Mouse (Mus musculus): ENCODE measurements around the gene Copb1. TPM values are rescaled to one million over a fixed set of nuclear protein-coding genes. Genes with fewer than 3 reads are reported as not detected.
"Not testable (repeated sequence)": the region's sequence is repeated elsewhere in the genome, so short reads cannot be mapped to it uniquely, and the experiment has no call there.

The Copb1 gene
- polyA plus RNA-seq, 1 experiment from 2014 or later: 83.1 TPM

- Histone ChIP-seq H3K4me3 (replicated peaks) (no peak overlapping the region), H3K4me2 (no peak overlapping the region), H3K27ac (replicated peaks) (no peak overlapping the region), H3K9me3 (replicated peaks) (no peaks in the 10 kb centered on the region), H3K9ac (replicated peaks) (no peak overlapping the region), H3K4me1 (no peaks in the 10 kb centered on the region), H3K36me3 (peaks cover 29% of the 10 kb centered on the region), H3K27me3 (replicated peaks) (no peaks in the 10 kb centered on the region)
- WGBS: 63% methylated on average over 2 of the region's 2 CpGs
- no peak for ATAC-seq (ENCODE audit: low FRiP score)
Measured at GRCm38 (mm10) chr7:114213537-114213936, 41.0 kb downstream of the Copb1 start.

DNA sequence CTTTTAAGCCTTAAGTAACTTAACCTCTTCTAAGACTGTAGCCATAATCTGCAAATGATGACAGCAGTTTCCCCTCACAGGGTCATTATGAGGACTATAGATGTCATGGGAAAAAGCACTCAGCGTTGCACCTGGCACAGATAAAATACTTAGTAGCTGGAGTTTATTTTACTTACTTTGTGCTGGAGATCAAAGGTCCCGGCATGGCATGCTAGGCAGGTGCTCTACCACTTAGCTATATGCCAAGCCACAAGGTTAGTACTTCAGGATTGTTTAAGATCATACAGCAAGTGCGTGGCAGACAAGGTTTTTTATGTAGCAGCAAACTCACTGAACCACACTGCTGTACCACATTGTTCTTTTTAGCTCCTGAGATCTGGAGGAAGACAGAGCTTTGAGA lies 43.9 kb downstream of the Copb1 start:
- no peaks in the 10 kb centered on the region for H3K27me3 ChIP-seq (replicated peaks)
- no peak overlapping the region for H3K4me2 ChIP-seq
- no peaks in the 10 kb centered on the region for H3K4me1 ChIP-seq
- no peak overlapping the region for H3K9ac ChIP-seq (replicated peaks)
- no peak overlapping the region for H3K27ac ChIP-seq (replicated peaks)
- no peak for ATAC-seq (ENCODE audit: low FRiP score)
- peaks cover 14% of the 10 kb centered on the region for H3K36me3 ChIP-seq
- H3K9me3 ChIP-seq (replicated peaks): no peaks in the 10 kb centered on the region
- H3K4me3 ChIP-seq (replicated peaks): no peak overlapping the region
- WGBS: 87% methylated on average over 3 of the region's 3 CpGs

- no peak for ATAC-seq (ENCODE audit: low FRiP score)
Measured at GRCm38 (mm10) chr7:114209841-114210240, 44.7 kb downstream of the Copb1 start.

GRCm38 (mm10) chr7:114203491-114204359 lies 50.8 kb downstream of the Copb1 start:
- H3K27me3 ChIP-seq (replicated peaks): no peaks in the 10 kb centered on the region
- H3K4me2 ChIP-seq: no peak overlapping the region
- no peak overlapping the region for H3K9ac ChIP-seq (replicated peaks)
- no peaks in the 10 kb centered on the region for H3K4me1 ChIP-seq
- H3K9me3 ChIP-seq (replicated peaks): no peaks in the 10 kb centered on the region
- ATAC-seq (ENCODE audit: low FRiP score): no peak
- no peak overlapping the region for H3K27ac ChIP-seq (replicated peaks)
- no peak overlapping the region for H3K4me3 ChIP-seq (replicated peaks)
- 74% methylated on average over 9 of the region's 9 CpGs for WGBS
- H3K36me3 ChIP-seq: no peaks in the 10 kb centered on the region

More at GRCm38 (mm10) chr7:114209841-114210240, 44.7 kb downstream of the Copb1 start:
- H3K4me1 ChIP-seq: no peaks in the 10 kb centered on the region
- peaks cover 11% of the 10 kb centered on the region for H3K36me3 ChIP-seq
- H3K9ac ChIP-seq (replicated peaks): no peak overlapping the region
- no peaks in the 10 kb centered on the region for H3K27me3 ChIP-seq (replicated peaks)
- H3K4me2 ChIP-seq: no peak overlapping the region
- no peaks in the 10 kb centered on the region for H3K9me3 ChIP-seq (replicated peaks)
- WGBS: 91% methylated on average over 1 of the region's 1 CpGs
- H3K4me3 ChIP-seq (replicated peaks): no peak overlapping the region
- H3K27ac ChIP-seq (replicated peaks): no peak overlapping the region

GRCm38 (mm10) chr7:114202972-114203404 lies 51.5 kb downstream of the Copb1 start:
- Histone ChIP-seq H3K4me2 (no peak overlapping the region), H3K4me3 (replicated peaks) (no peak overlapping the region), H3K27me3 (replicated peaks) (no peaks in the 10 kb centered on the region), H3K27ac (replicated peaks) (no peak overlapping the region), H3K36me3 (no peaks in the 10 kb centered on the region), H3K9me3 (replicated peaks) (no peaks in the 10 kb centered on the region), H3K4me1 (no peaks in the 10 kb centered on the region), H3K9ac (replicated peaks) (no peak overlapping the region)
- WGBS: 85% methylated on average over 5 of the region's 5 CpGs
- no peak for ATAC-seq (ENCODE audit: low FRiP score)

DNA sequence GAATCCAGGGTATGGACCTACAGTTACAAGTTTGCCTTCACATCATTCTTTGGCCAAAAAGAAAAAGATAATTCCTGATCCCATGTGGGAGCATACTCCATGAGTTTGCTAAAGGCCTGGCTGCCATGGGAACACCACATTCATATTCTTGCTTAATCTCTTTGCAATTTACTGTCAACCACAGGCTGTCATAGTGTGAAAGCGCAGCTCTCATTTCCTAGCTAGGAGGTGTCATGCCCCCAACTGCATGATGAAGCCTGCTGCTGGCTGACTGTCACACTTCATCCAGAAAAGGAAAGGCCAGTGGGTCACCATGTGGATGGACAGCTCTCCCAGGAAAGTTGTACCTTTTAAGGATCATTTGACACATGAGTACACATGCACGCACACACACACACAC lies 53.9 kb downstream of the Copb1 start:
- no peak for ATAC-seq (ENCODE audit: low FRiP score)
- Histone ChIP-seq H3K27ac (replicated peaks) (no peak overlapping the region), H3K36me3 (no peaks in the 10 kb centered on the region), H3K4me2 (no peak overlapping the region), H3K9me3 (replicated peaks) (no peaks in the 10 kb centered on the region), H3K4me3 (replicated peaks) (no peak overlapping the region), H3K9ac (replicated peaks) (no peak overlapping the region), H3K4me1 (no peaks in the 10 kb centered on the region), H3K27me3 (replicated peaks) (no peaks in the 10 kb centered on the region)
- WGBS: 93% methylated on average over 2 of the region's 2 CpGs

DNA sequence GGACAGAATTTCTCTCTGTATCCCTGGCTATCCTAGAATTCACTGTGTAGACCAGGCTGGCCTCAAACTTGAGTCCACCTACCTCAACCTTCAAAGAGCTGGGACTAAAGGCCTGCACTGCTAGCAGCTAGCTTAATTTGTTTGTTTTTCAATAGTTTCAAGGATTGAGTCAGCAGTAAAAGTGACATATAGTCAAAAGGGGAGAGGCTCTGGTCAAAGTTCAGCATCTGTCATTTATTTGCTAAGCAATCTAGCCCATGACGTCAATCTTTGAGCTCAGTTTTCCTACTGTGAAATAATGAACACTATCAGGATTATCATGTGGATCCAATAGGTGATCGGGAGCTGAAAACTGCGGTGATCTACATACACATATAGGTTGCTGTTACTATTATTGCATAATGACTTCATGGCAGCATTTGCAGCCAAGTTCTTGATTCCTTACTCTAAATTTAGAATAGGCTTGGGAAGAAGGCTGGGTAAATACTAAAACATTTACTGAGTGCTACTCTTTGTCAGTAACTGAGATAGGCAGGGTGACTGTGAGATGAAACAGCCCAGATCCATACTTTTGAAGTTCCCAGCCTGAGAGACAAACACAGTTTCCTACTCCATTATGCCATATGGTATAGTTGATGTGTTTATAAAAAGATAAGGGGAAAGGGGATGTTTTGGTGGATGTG lies 54.9 kb downstream of the Copb1 start:
- H3K36me3 ChIP-seq: no peaks in the 10 kb centered on the region
- H3K9ac ChIP-seq (replicated peaks): no peak overlapping the region
- H3K4me1 ChIP-seq: no peaks in the 10 kb centered on the region
- H3K4me2 ChIP-seq: no peak overlapping the region
- no peaks in the 10 kb centered on the region for H3K27me3 ChIP-seq (replicated peaks)
- H3K9me3 ChIP-seq (replicated peaks): no peaks in the 10 kb centered on the region
- no peak overlapping the region for H3K4me3 ChIP-seq (replicated peaks)
- H3K27ac ChIP-seq (replicated peaks): no peak overlapping the region
- no peak for ATAC-seq (ENCODE audit: low FRiP score)
- 87% methylated on average over 3 of the region's 3 CpGs for WGBS

DNA sequence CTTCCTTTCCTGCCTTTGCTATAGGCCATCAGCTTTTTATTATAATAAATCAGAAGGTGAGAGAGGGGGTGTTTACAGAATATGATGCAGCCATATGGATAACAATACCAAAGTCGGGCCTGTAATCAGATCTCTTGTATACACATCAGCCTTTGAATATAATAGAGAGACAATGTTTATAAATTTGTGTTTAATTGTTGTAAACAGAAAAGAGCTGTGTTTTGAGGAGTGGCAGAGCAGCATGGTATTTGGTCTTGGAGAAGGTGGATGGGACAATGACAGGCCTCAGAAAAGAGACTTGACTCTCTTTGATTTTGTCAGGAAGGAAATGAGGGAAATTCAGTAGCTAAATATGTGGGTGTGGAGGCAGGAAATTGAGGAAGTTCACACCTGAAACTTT lies 56.3 kb downstream of the Copb1 start:
- H3K27ac ChIP-seq (replicated peaks): no peak overlapping the region
- H3K4me2 ChIP-seq: no peak overlapping the region
- 83% methylated on average over 1 of the region's 1 CpGs for WGBS
- H3K36me3 ChIP-seq: no peaks in the 10 kb centered on the region
- H3K9me3 ChIP-seq (replicated peaks): no peaks in the 10 kb centered on the region
- no peaks in the 10 kb centered on the region for H3K27me3 ChIP-seq (replicated peaks)
- no peak overlapping the region for H3K4me3 ChIP-seq (replicated peaks)
- H3K9ac ChIP-seq (replicated peaks): no peak overlapping the region
- ATAC-seq (ENCODE audit: low FRiP score): no peak
- H3K4me1 ChIP-seq: no peaks in the 10 kb centered on the region

GRCm38 (mm10) chr7:114196588-114196987 lies 57.9 kb downstream of the Copb1 start:
- not testable (repeated sequence) for H3K36me3 ChIP-seq; ATAC-seq (ENCODE audit: low FRiP score)

DNA sequence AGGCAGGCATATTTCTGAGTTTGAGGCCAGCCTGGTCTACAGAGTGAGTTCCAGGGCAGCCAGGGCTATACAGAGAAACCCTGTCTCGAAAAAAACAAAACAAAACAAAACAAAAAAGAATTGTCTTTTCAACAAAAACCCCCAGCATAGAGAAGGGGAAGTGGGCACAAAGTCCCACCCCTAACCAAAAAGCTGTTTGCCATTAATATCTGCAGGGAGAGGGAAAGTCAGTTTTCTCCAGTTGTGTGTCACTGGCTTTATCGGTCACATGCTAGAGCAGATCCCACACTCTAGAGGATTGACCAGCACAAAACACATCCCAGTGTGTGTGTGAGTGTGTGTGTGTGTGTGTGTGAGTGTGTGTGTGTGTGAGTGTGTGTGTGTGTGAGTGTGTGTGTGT lies 59.7 kb downstream of the Copb1 start:
- H3K9ac ChIP-seq (replicated peaks); H3K27ac ChIP-seq (replicated peaks); H3K27me3 ChIP-seq (replicated peaks); H3K4me1 ChIP-seq; H3K4me2 ChIP-seq; H3K4me3 ChIP-seq (replicated peaks); H3K36me3 ChIP-seq; H3K9me3 ChIP-seq (replicated peaks); ATAC-seq (ENCODE audit: low FRiP score): not testable (repeated sequence)
- 88% methylated on average over 2 of the region's 2 CpGs for WGBS

More at GRCm38 (mm10) chr7:114196588-114196987, 57.9 kb downstream of the Copb1 start:
- not testable (repeated sequence) for H3K9ac ChIP-seq (replicated peaks); H3K27ac ChIP-seq (replicated peaks); H3K4me2 ChIP-seq; H3K27me3 ChIP-seq (replicated peaks); H3K9me3 ChIP-seq (replicated peaks); H3K4me1 ChIP-seq; H3K4me3 ChIP-seq (replicated peaks)
- 88% methylated on average over 2 of the region's 2 CpGs for WGBS

GRCm38 (mm10) chr7:114194224-114194623 lies 60.3 kb downstream of the Copb1 start:
- Histone ChIP-seq H3K27ac (replicated peaks) (no peak overlapping the region), H3K9me3 (replicated peaks) (no peaks in the 10 kb centered on the region), H3K9ac (replicated peaks) (no peak overlapping the region), H3K36me3 (no peaks in the 10 kb centered on the region), H3K4me1 (no peaks in the 10 kb centered on the region), H3K4me2 (no peak overlapping the region), H3K27me3 (replicated peaks) (no peaks in the 10 kb centered on the region), H3K4me3 (replicated peaks) (no peak overlapping the region)
- no peak for ATAC-seq (ENCODE audit: low FRiP score)
- 58% methylated on average over 4 of the region's 4 CpGs for WGBS
